ENCODE assay signal across 18 mouse cellular contexts in genomic region chr14:116754438-116755157, GRCm38 (mm10).
"Had no signal": no experiment of that assay in that cellular context is flagged by ENCODE, and none has a peak within 500 bp of the region (broad histone marks: within the 10 kb centered on the region; RNA-seq: fewer than 3 reads in every experiment).

No protein-coding gene starts in this region.

- DNase-seq: liver; liver, embryonic 13.5 days; liver, postnatal 0 days; lung, adult 2 months; lung, postnatal 14 days; right cerebral cortex, postnatal 14 days; thymus, adult 2 months; thymus, postnatal 25 days; thymus, postnatal 4 days had no signal

- H3K4me2 ChIP-seq: liver, embryonic 11.5 days; liver, embryonic 13.5 days; liver, embryonic 15.5 days; midbrain, embryonic 11.5 days; midbrain, embryonic 13.5 days; neural tube, embryonic 12.5 days; stomach, embryonic 15.5 days had no signal

- H3K36me3 ChIP-seq: liver, embryonic 13.5 days; liver, embryonic 15.5 days; midbrain, embryonic 13.5 days; neural tube, embryonic 12.5 days; stomach, embryonic 15.5 days had no signal

- H3K4me3 ChIP-seq: liver, embryonic 13.5 days; liver, embryonic 15.5 days; megakaryocyte, embryonic 14.5 days; midbrain, embryonic 13.5 days; neural tube, embryonic 12.5 days; stomach, embryonic 15.5 days had no signal

- H3K9me3 ChIP-seq: liver, embryonic 13.5 days; liver, embryonic 15.5 days; midbrain, embryonic 13.5 days; neural tube, embryonic 12.5 days; stomach, embryonic 15.5 days had no signal

- ATAC-seq: liver, postnatal 0 days had no signal

- H3K4me1 ChIP-seq: liver, embryonic 13.5 days; liver, embryonic 15.5 days; megakaryocyte, embryonic 14.5 days; midbrain, embryonic 13.5 days; neural tube, embryonic 12.5 days; stomach, embryonic 15.5 days had no signal

- H3K27me3 ChIP-seq: liver, embryonic 13.5 days; liver, embryonic 15.5 days; megakaryocyte, embryonic 14.5 days; midbrain, embryonic 13.5 days; neural tube, embryonic 12.5 days; stomach, embryonic 15.5 days had no signal

- H3K9ac ChIP-seq: liver, embryonic 13.5 days; liver, embryonic 15.5 days; liver, postnatal 0 days; midbrain, embryonic 13.5 days; neural tube, embryonic 12.5 days; stomach, embryonic 15.5 days had no signal

- H3K27ac ChIP-seq: liver, embryonic 13.5 days; liver, embryonic 15.5 days; macrophage; midbrain, embryonic 13.5 days; neural tube, embryonic 12.5 days; stomach, embryonic 15.5 days; stomach, postnatal 0 days had no signal
